Mouse (Mus musculus): ENCODE measurements around the gene Ssr4. TPM values are rescaled to one million over a fixed set of nuclear protein-coding genes. Genes with fewer than 3 reads are reported as not detected.
A peak's percentile ranks its signal among the peaks of the same experiment; 100 is the strongest.

Gene Ssr4
- polyA plus RNA-seq, 1 experiment from 2014 or later, result 156 TPM

- DNase-seq (ENCODE audit: low spot score), result peak; percentile 74
- H3K9me3 ChIP-seq, result no peaks in the 10 kb centered on the region
- peak within 1 kb of the TSS; percentile 67 for H3K4me3 ChIP-seq
- H3K27ac ChIP-seq, result peak within 1 kb of the TSS; percentile 82
- H3K36me3 ChIP-seq, result no peaks in the 10 kb centered on the region
- 13% methylated on average over 74 of the region's 84 CpGs for WGBS
- peaks cover 42% of the 10 kb centered on the region for H3K27me3 ChIP-seq (ENCODE audit: insufficient read depth, poor library complexity, severe bottlenecking)
- H3K4me1 ChIP-seq, result no peaks in the 10 kb centered on the region
These were observed 37.6 kb downstream of the Ssr4 start, which contains the start of gene Pdzd4 for GRCm38 (mm10) chrX:73824185-73825151. TSS of gene Pdzd4 (minus strand) at chrX:73824969.

DNA sequence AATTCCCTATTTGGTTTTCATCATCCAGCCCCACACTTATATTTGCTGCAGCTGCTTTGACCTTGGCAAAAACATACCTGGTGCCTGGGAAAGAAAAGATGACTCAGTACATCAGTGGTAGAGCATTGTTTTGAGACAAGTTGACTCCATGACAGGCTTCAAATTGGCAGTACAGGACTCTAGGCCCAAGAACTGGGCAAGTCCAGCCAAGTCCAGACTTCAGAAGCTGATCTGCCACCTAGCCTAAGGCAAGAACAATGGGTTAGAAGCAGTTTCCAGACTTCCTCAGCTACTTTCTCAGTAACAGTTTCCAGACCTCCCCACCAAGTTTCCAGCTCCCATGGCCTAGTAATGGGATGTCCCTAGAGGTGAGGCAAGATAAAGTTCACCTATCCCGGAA is 48.9 kb downstream of the Ssr4 start:
- Histone ChIP-seq H3K27ac (no peak overlapping the region), H3K36me3 (no peaks in the 10 kb centered on the region), H3K27me3 (ENCODE audit: insufficient read depth, poor library complexity, severe bottlenecking) (no peaks in the 10 kb centered on the region), H3K9me3 (no peaks in the 10 kb centered on the region), H3K4me1 (no peaks in the 10 kb centered on the region), H3K4me3 (no peak overlapping the region)
- WGBS, result 86% methylated on average over 1 of the region's 1 CpGs
- no peak for DNase-seq (ENCODE audit: low spot score)

DNA sequence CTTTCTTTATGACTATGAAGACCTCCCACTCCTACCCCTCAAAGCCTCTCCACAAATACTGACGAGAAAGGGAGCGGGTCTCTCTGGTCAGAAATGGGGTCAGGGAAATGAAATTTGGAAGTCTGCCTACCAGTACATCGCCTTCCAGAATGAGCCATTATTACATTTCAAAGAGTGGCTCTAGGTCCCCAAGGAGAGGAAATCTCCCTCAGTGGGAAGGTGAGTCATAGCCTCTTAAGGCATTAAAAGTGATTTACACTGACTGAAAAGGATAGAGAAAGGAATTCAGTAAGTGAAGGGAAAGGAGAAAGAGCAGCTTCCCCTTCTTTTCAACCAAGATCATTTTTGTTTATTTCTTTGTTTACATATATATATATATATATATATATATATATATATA is 49.9 kb downstream of the Ssr4 start:
- Histone ChIP-seq H3K4me3 (no peak overlapping the region), H3K27ac (no peak overlapping the region), H3K9me3 (no peaks in the 10 kb centered on the region), H3K27me3 (ENCODE audit: insufficient read depth, poor library complexity, severe bottlenecking) (no peaks in the 10 kb centered on the region), H3K36me3 (no peaks in the 10 kb centered on the region), H3K4me1 (no peaks in the 10 kb centered on the region)
- no peak for DNase-seq (ENCODE audit: low spot score)
- WGBS, result 77% methylated on average over 3 of the region's 3 CpGs

Other genes with a start within 250 kb of the Ssr4 start
- gene Dusp9, start 147.6 kb upstream of the Ssr4 start, polyA plus RNA-seq (2016; fragmentation: Nextera tagmentation; extraction: Ambion mirVana), result 26.1 and 65.3 TPM in 2 replicates
- 7.3 and 8.0 TPM in 2 replicates for gene Pnck, start 126.9 kb upstream of the Ssr4 start, polyA plus RNA-seq (2016; fragmentation: Nextera tagmentation; extraction: Ambion mirVana)
- 5.8 and 6.2 TPM in 2 replicates for gene Slc6a8, start 113.9 kb upstream of the Ssr4 start, polyA plus RNA-seq (2016; fragmentation: Nextera tagmentation; extraction: Ambion mirVana)
- gene Bcap31, start 70.9 kb upstream of the Ssr4 start, polyA plus RNA-seq (2016; fragmentation: Nextera tagmentation; extraction: Ambion mirVana), result 178 and 211 TPM in 2 replicates
- 9.8 and 11.7 TPM in 2 replicates for gene Abcd1, start 70.4 kb upstream of the Ssr4 start, polyA plus RNA-seq (2016; fragmentation: Nextera tagmentation; extraction: Ambion mirVana)
- 0.13 and 0.46 TPM in 2 replicates for gene Plxnb3, start 29.9 kb upstream of the Ssr4 start, polyA plus RNA-seq (2016; fragmentation: Nextera tagmentation; extraction: Ambion mirVana)
- gene Srpk3, start 12.6 kb upstream of the Ssr4 start, polyA plus RNA-seq (2016; fragmentation: Nextera tagmentation; extraction: Ambion mirVana), result 39.2 and 81.4 TPM in 2 replicates
- 219 and 264 TPM in 2 replicates for gene Idh3g, start 131 bp upstream of the Ssr4 start, polyA plus RNA-seq (2016; fragmentation: Nextera tagmentation; extraction: Ambion mirVana)
- 0.32 and 0.38 TPM in 2 replicates for gene Pdzd4, start 37.9 kb downstream of the Ssr4 start, polyA plus RNA-seq (2016; fragmentation: Nextera tagmentation; extraction: Ambion mirVana)
- gene Avpr2, start 105.1 kb downstream of the Ssr4 start, polyA plus RNA-seq (2016; fragmentation: Nextera tagmentation; extraction: Ambion mirVana), result not detected in 2 replicates
- gene L1cam, start 109.1 kb downstream of the Ssr4 start, polyA plus RNA-seq (2016; fragmentation: Nextera tagmentation; extraction: Ambion mirVana), result 1.7 and 2.3 TPM in 2 replicates
- gene Arhgap4, start 134.8 kb downstream of the Ssr4 start, polyA plus RNA-seq (2016; fragmentation: Nextera tagmentation; extraction: Ambion mirVana), result 1.3 and 3.0 TPM in 2 replicates
- gene Naa10, start 134.9 kb downstream of the Ssr4 start, polyA plus RNA-seq (2016; fragmentation: Nextera tagmentation; extraction: Ambion mirVana), result 124 and 146 TPM in 2 replicates
- gene Renbp, start 143.8 kb downstream of the Ssr4 start, polyA plus RNA-seq (2016; fragmentation: Nextera tagmentation; extraction: Ambion mirVana), result 43.1 and 58.2 TPM in 2 replicates
- 49.5 and 56.8 TPM in 2 replicates for gene Hcfc1, start 179.3 kb downstream of the Ssr4 start, polyA plus RNA-seq (2016; fragmentation: Nextera tagmentation; extraction: Ambion mirVana)
- gene Irak1, start 236.9 kb downstream of the Ssr4 start, polyA plus RNA-seq (2016; fragmentation: Nextera tagmentation; extraction: Ambion mirVana), result 59.3 and 60.8 TPM in 2 replicates

Measured in heart, embryonic 10.5 days (tissue).